Mouse (Mus musculus): ENCODE results near the gene Taar8a. TPM values are rescaled to one million over a fixed set of nuclear protein-coding genes. Genes with fewer than 3 reads are reported as not detected.
"Not testable (repeated sequence)": the region's sequence is repeated elsewhere in the genome, so short reads cannot be mapped to it uniquely, and the experiment has no call there.

Gene Taar8a
- polyA plus RNA-seq (2012; rRNA removed), result not detected in 2 replicates

- not testable (repeated sequence) for DNase-seq (ENCODE audit: low read depth in 1 of 2, low spot score in 2 of 2); H3K4me1 ChIP-seq (ENCODE audit: control insufficient read depth, insufficient read depth, insufficient read length); H3K27ac ChIP-seq (ENCODE audit: insufficient read depth, low read length); H3K4me3 ChIP-seq (ENCODE audit: extremely low read depth, insufficient read depth, insufficient read length); H3K36me3 ChIP-seq (ENCODE audit: control insufficient read depth, insufficient read depth, low read length); H3K27me3 ChIP-seq (ENCODE audit: control insufficient read depth, insufficient read depth, low read length)
- 87% methylated on average over 2 of the region's 4 CpGs for WGBS
Observed at GRCm38 (mm10) chr10:24076200-24076599, at the start of gene Taar8a. Taar8a (plus strand) TSS chr10:24076500.

- Histone ChIP-seq H3K4me1 (ENCODE audit: control insufficient read depth, insufficient read depth, insufficient read length) (no peaks in the 10 kb centered on the region), H3K27ac (ENCODE audit: insufficient read depth, low read length) (no peak within 1 kb of the TSS), H3K27me3 (ENCODE audit: control insufficient read depth, insufficient read depth, low read length) (no peaks in the 10 kb centered on the region), H3K36me3 (ENCODE audit: control insufficient read depth, insufficient read depth, low read length) (no peaks in the 10 kb centered on the region), H3K4me3 (ENCODE audit: extremely low read depth, insufficient read depth, insufficient read length) (no peak within 1 kb of the TSS)
- no peak for DNase-seq (ENCODE audit: low read depth in 1 of 2, low spot score in 2 of 2)
- TF ChIP-seq CTCF (IDR thresholded peaks at IDR 0.05; ENCODE audit: extremely low read depth, insufficient read depth, insufficient read length, insufficient replicate concordance) (no peak), POLR2A (IDR thresholded peaks at IDR 0.05; ENCODE audit: low read depth, low read length) (no peak)
Observed at GRCm38 (mm10) chr10:24026922-24027321, 49.4 kb upstream of the Taar8a start, which contains the start of gene Taar7d. Taar7d (plus strand) TSS chr10:24027222.

- H3K27ac ChIP-seq (ENCODE audit: insufficient read depth, low read length), result no peak overlapping the region
- no peaks in the 10 kb centered on the region for H3K4me1 ChIP-seq (ENCODE audit: control insufficient read depth, insufficient read depth, insufficient read length)
- no peaks in the 10 kb centered on the region for H3K36me3 ChIP-seq (ENCODE audit: control insufficient read depth, insufficient read depth, low read length)
- no peak overlapping the region for H3K4me3 ChIP-seq (ENCODE audit: extremely low read depth, insufficient read depth, insufficient read length)
- no peak for TF ChIP-seq POLR2A (IDR thresholded peaks at IDR 0.05; ENCODE audit: low read depth, low read length)
- TF ChIP-seq CTCF (IDR thresholded peaks at IDR 0.05; ENCODE audit: extremely low read depth, insufficient read depth, insufficient read length, insufficient replicate concordance), result no peak
- no peak for DNase-seq (ENCODE audit: low read depth in 1 of 2, low spot score in 2 of 2)
- no peaks in the 10 kb centered on the region for H3K27me3 ChIP-seq (ENCODE audit: control insufficient read depth, insufficient read depth, low read length)
Observed at GRCm38 (mm10) chr10:24031347-24031746, 45.0 kb upstream of the Taar8a start.

- TF ChIP-seq POLR2A (IDR thresholded peaks at IDR 0.05; ENCODE audit: low read depth, low read length) (no peak), CTCF (IDR thresholded peaks at IDR 0.05; ENCODE audit: extremely low read depth, insufficient read depth, insufficient read length, insufficient replicate concordance) (no peak)
- Histone ChIP-seq H3K36me3 (ENCODE audit: control insufficient read depth, insufficient read depth, low read length) (no peaks in the 10 kb centered on the region), H3K27me3 (ENCODE audit: control insufficient read depth, insufficient read depth, low read length) (no peaks in the 10 kb centered on the region), H3K27ac (ENCODE audit: insufficient read depth, low read length) (no peak within 1 kb of the TSS), H3K4me3 (ENCODE audit: extremely low read depth, insufficient read depth, insufficient read length) (no peak within 1 kb of the TSS), H3K4me1 (ENCODE audit: control insufficient read depth, insufficient read depth, insufficient read length) (no peaks in the 10 kb centered on the region)
- 94% methylated on average over 2 of the region's 2 CpGs for WGBS
- no peak for DNase-seq (ENCODE audit: low read depth in 1 of 2, low spot score in 2 of 2)
Observed at GRCm38 (mm10) chr10:24037314-24037713, 39.0 kb upstream of the Taar8a start, which contains the start of gene Taar7e. Taar7e (plus strand) TSS chr10:24037614.

- Histone ChIP-seq H3K27me3 (ENCODE audit: control insufficient read depth, insufficient read depth, low read length) (no peaks in the 10 kb centered on the region), H3K4me1 (ENCODE audit: control insufficient read depth, insufficient read depth, insufficient read length) (no peaks in the 10 kb centered on the region), H3K4me3 (ENCODE audit: extremely low read depth, insufficient read depth, insufficient read length) (no peak overlapping the region), H3K36me3 (ENCODE audit: control insufficient read depth, insufficient read depth, low read length) (no peaks in the 10 kb centered on the region), H3K27ac (ENCODE audit: insufficient read depth, low read length) (no peak overlapping the region)
- no peak for DNase-seq (ENCODE audit: low read depth in 1 of 2, low spot score in 2 of 2)
- TF ChIP-seq CTCF (IDR thresholded peaks at IDR 0.05; ENCODE audit: extremely low read depth, insufficient read depth, insufficient read length, insufficient replicate concordance) (no peak), POLR2A (IDR thresholded peaks at IDR 0.05; ENCODE audit: low read depth, low read length) (no peak)
- WGBS, result 70% methylated on average over 2 of the region's 2 CpGs
Observed at GRCm38 (mm10) chr10:24040120-24040869, 36.0 kb upstream of the Taar8a start.

- Histone ChIP-seq H3K4me1 (ENCODE audit: control insufficient read depth, insufficient read depth, insufficient read length) (no peaks in the 10 kb centered on the region), H3K36me3 (ENCODE audit: control insufficient read depth, insufficient read depth, low read length) (no peaks in the 10 kb centered on the region), H3K27me3 (ENCODE audit: control insufficient read depth, insufficient read depth, low read length) (no peaks in the 10 kb centered on the region), H3K4me3 (ENCODE audit: extremely low read depth, insufficient read depth, insufficient read length) (no peak within 1 kb of the TSS), H3K27ac (ENCODE audit: insufficient read depth, low read length) (no peak within 1 kb of the TSS)
- no peak for DNase-seq (ENCODE audit: low read depth in 1 of 2, low spot score in 2 of 2)
- TF ChIP-seq CTCF (IDR thresholded peaks at IDR 0.05; ENCODE audit: extremely low read depth, insufficient read depth, insufficient read length, insufficient replicate concordance) (no peak), POLR2A (IDR thresholded peaks at IDR 0.05; ENCODE audit: low read depth, low read length) (no peak)
Observed at GRCm38 (mm10) chr10:24049210-24049609, 27.1 kb upstream of the Taar8a start, which contains the start of gene Taar7f. Taar7f (plus strand) TSS chr10:24049510.

- Histone ChIP-seq H3K27ac (ENCODE audit: insufficient read depth, low read length) (no peak overlapping the region), H3K4me1 (ENCODE audit: control insufficient read depth, insufficient read depth, insufficient read length) (no peaks in the 10 kb centered on the region), H3K27me3 (ENCODE audit: control insufficient read depth, insufficient read depth, low read length) (no peaks in the 10 kb centered on the region), H3K4me3 (ENCODE audit: extremely low read depth, insufficient read depth, insufficient read length) (no peak overlapping the region), H3K36me3 (ENCODE audit: control insufficient read depth, insufficient read depth, low read length) (no peaks in the 10 kb centered on the region)
- WGBS, result 76% methylated on average over 5 of the region's 5 CpGs
- no peak for DNase-seq (ENCODE audit: low read depth in 1 of 2, low spot score in 2 of 2)
- TF ChIP-seq CTCF (IDR thresholded peaks at IDR 0.05; ENCODE audit: extremely low read depth, insufficient read depth, insufficient read length, insufficient replicate concordance) (no peak), POLR2A (IDR thresholded peaks at IDR 0.05; ENCODE audit: low read depth, low read length) (no peak)
Observed at GRCm38 (mm10) chr10:24052039-24052438, 24.3 kb upstream of the Taar8a start.
